Mouse (Mus musculus): ENCODE data around the gene Mpo.

DNA sequence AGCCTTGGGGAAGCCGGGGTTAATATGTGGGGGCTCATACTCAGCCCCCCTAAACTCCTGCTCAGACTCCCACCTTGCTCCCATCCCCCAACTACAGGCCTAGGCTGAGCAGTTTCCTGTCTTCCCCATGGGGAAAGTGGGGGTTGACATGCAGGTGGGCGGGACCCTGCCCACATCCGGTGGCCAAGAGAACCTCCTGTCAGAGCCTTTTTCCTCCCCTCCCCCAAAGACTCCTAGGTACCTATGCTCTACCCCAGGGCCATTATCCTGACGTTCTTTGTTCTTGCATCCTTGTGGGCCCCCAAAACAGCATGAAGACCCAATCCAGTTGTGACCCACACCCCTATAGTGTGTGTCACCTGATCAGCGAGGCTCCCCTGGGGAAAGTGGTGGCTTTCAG lies 38.8 kb upstream of the Mpo start:
- no peak for TF ChIP-seq CTCF (IDR thresholded peaks at IDR 0.05; ENCODE audit: borderline replicate concordance, insufficient read depth, low read depth, low read length)
- no peak for TF ChIP-seq POLR2A (IDR thresholded peaks at IDR 0.05; ENCODE audit: borderline replicate concordance, insufficient read depth, low read length)
